Comparison of ENCODE assay signal across 13 mouse cellular contexts in the genomic region with DNA sequence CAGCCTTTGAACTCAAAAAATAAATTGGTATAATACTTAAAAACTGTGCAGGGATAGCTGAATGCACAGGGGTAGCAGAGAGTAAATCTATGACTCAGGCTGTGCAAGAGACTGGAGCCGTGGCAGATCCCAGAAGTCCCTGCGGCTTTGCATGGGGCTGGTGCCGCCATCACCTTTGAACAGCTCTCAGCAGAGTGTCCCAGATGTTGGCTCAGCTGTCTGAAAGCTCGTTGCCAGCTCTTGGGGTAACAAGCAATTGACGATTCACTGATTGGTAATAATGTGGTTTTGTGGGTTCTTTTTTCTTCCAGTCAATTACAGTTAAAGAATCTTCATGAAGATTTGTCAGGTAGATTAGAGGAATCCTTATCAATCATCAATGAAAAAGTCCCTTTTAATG. TPM values are rescaled to one million over a fixed set of nuclear protein-coding genes. Genes with fewer than 3 reads are reported as not detected.
"Had no signal": no experiment of that assay in that cellular context is flagged by ENCODE, and none has a peak within 500 bp of the region (broad histone marks: within the 10 kb centered on the region; RNA-seq: fewer than 3 reads in every experiment).

No protein-coding gene starts in this region.

- H3K27ac ChIP-seq: limb, embryonic 13.5 days; midbrain, embryonic 10.5 days; neural tube, embryonic 13.5 days; stomach, postnatal 0 days had no signal

- H3K4me3 ChIP-seq: limb, embryonic 13.5 days; liver, embryonic 13.5 days; midbrain, embryonic 10.5 days; neural tube, embryonic 13.5 days had no signal

- H3K27me3 ChIP-seq: limb, embryonic 13.5 days; liver, embryonic 13.5 days; neural tube, embryonic 13.5 days had no signal

- ATAC-seq: hindbrain, embryonic 16.5 days; midbrain, embryonic 16.5 days had no signal

- DNase-seq: kidney, adult 11 months; kidney, postnatal 10 days; layer of hippocampus, adult 9-11 months; left cerebral cortex, postnatal 4 days; liver, embryonic 13.5 days; retina, postnatal 1 day had no signal

RNA-seq across cellular contexts. Expression of gene Ston1, which starts 47.1 kb away (rescaled TPM):
- total RNA-seq: megakaryocyte, adult 5-6 weeks had no signal
